Mouse (Mus musculus) small intestine, adult 2 months (tissue): ENCODE measurements around the gene Zbed6.

Experiments
- CTCF ChIP-seq: fragments of 200-500 bp; IDR thresholded peaks from 2 replicates; pipeline ENCODE4 v1.5.1; 2012; ENCODE audit warnings: low read depth, mild to moderate bottlenecking, control low read depth, inconsistent platforms, low read length, moderate library complexity, mixed read lengths; ENCODE audit not compliant: insufficient replicate concordance, insufficient read length; ENCODE audit errors: extremely low read depth
- POLR2A ChIP-seq: fragments of 200-500 bp; IDR thresholded peaks from 2 replicates; pipeline ENCODE4 v1.6.1; 2012; ENCODE audit warnings: low read depth, mild to moderate bottlenecking, control low read depth, inconsistent platforms, low read length, moderate library complexity

- TF ChIP-seq CTCF (no peak), POLR2A (no peak)
These were observed 42.4 kb downstream of the Zbed6 start for GRCm38 (mm10) chr1:133618311-133618710.
